Mouse (Mus musculus) midbrain, postnatal 0 days (tissue): ENCODE results near the gene Nrip2. TPM values are rescaled to one million over a fixed set of nuclear protein-coding genes. Genes with fewer than 3 reads are reported as not detected.
A peak's percentile ranks its signal among the peaks of the same experiment; 100 is the strongest.

ENCODE experiments used
- ATAC-seq: fragments of 200-750 bp; cut with Nextera tagmentation; 2 replicates; pipeline ENCODE4 v1.8.0; 2017; ENCODE audit warnings: moderate number of reproducible peaks, mild to moderate bottlenecking, moderate TSS enrichment, moderate library complexity; ENCODE audit not compliant: low FRiP score
- DNase-seq: peaks from one replicate; pipeline ENCODE4 v3.0.0-alpha.2; 2015; ENCODE audit warnings: low spot score
- H3K27ac ChIP-seq: fragments of 300-500 bp; sonication (generic); 2 replicates; pipeline ENCODE4 v1.5.1; 2014; ENCODE audit warnings: low read depth, mild to moderate bottlenecking, low read length, mixed read lengths
- H3K27me3 ChIP-seq: fragments of 300-500 bp; sonication (generic); 2 replicates; pipeline ENCODE4 v1.6.1; 2014; ENCODE audit warnings: low read length, control low read depth, mixed read lengths; ENCODE audit not compliant: insufficient read depth
- H3K36me3 ChIP-seq: fragments of 300-500 bp; sonication (generic); 2 replicates; pipeline ENCODE4 v1.6.1; 2014; ENCODE audit warnings: low read length, control low read depth, mixed read lengths; ENCODE audit not compliant: insufficient read depth
- H3K4me1 ChIP-seq: fragments of 300-500 bp; sonication (generic); 2 replicates; pipeline ENCODE4 v1.6.1; 2014; ENCODE audit warnings: mild to moderate bottlenecking, control low read depth, antibody characterized with exemption, low read length, mixed read lengths; ENCODE audit not compliant: insufficient read depth
- H3K4me2 ChIP-seq: fragments of 300-500 bp; sonication (generic); 2 replicates; pipeline ENCODE4 v1.6.1; 2014; ENCODE audit warnings: low read depth, mild to moderate bottlenecking, low read length, mixed read lengths; ENCODE audit not compliant: poor library complexity, severe bottlenecking
- H3K4me3 ChIP-seq: fragments of 300-500 bp; sonication (generic); 2 replicates; pipeline ENCODE4 v1.5.1; 2014; ENCODE audit warnings: low read depth, mild to moderate bottlenecking, low read length, moderate library complexity
- H3K9ac ChIP-seq: fragments of 300-500 bp; sonication (generic); replicated peaks from 2 replicates; pipeline ENCODE4 v1.6.1; 2014; ENCODE audit warnings: mild to moderate bottlenecking, low read length, moderate library complexity, mixed read lengths; ENCODE audit not compliant: poor library complexity, severe bottlenecking
- H3K9me3 ChIP-seq: fragments of 300-500 bp; sonication (generic); 2 replicates; pipeline ENCODE4 v1.6.1; 2016; ENCODE audit warnings: low read length, control low read depth
- CTCF ChIP-seq: IDR thresholded peaks from 2 replicates; pipeline ENCODE4 v1.5.1; 2016; ENCODE audit warnings: antibody characterized with exemption, mild to moderate bottlenecking
- WGBS: fragments of 180-500 bp; shearing (Covaris S2); extraction: QIAGEN DNeasy Blood & Tissue Kit; methylation state at CpG from one replicate; pipeline ENCODE4 v1.1.7; 2014; 5-methylcytosine and 5-hydroxymethylcytosine counted together
- polyA plus RNA-seq: library from polyadenylated mRNA; unstranded; fragments of >200 nt; fragmentation: Nextera tagmentation; extraction: Ambion mirVana; gene quantifications from 2 replicates; pipeline ENCODE4 v1.2.1, GENCODE M21; 2015
- total RNA-seq: library from RNA; depleted of rRNA; stranded (reverse); fragments of >200 nt; gene quantifications from 2 replicates; pipeline ENCODE4 v1.2.3, GENCODE M21; 2014

Nrip2 gene
- total and polyA plus RNA-seq, 2 experiments from 2014 or later, result 11.6 to 13.0 TPM

DNA sequence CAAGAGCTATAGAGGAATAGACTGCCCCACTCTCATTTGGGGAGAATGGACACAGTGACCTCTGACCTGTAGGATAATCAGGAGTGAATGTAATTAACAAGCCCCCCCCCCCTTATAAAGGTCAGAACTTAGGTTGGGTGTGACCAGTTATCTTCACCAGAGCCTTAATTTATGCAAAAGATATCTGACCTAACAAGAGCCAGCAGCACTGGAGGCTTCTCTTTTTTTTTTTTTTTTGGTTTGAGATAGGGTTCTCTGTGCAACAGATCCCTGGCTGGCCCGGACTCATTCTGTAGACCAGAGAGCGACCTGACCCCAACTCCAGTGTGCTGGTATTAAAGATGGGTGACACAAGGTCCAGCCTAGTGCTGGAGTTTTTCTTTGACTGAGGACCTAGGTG, 30.2 kb downstream of the Nrip2 start:
- WGBS, result 97% methylated on average over 2 of the region's 2 CpGs
- no peak overlapping the region for H3K9ac ChIP-seq
- no peak for DNase-seq
- H3K9me3 ChIP-seq, result no peaks in the 10 kb centered on the region
- no peak overlapping the region for H3K4me2 ChIP-seq
- H3K4me3 ChIP-seq, result no peak overlapping the region
- no peak for ATAC-seq
- no peaks in the 10 kb centered on the region for H3K4me1 ChIP-seq
- TF ChIP-seq CTCF, result no peak
- H3K27ac ChIP-seq, result no peak overlapping the region
- no peaks in the 10 kb centered on the region for H3K27me3 ChIP-seq
- peaks cover 43% of the 10 kb centered on the region for H3K36me3 ChIP-seq

DNA sequence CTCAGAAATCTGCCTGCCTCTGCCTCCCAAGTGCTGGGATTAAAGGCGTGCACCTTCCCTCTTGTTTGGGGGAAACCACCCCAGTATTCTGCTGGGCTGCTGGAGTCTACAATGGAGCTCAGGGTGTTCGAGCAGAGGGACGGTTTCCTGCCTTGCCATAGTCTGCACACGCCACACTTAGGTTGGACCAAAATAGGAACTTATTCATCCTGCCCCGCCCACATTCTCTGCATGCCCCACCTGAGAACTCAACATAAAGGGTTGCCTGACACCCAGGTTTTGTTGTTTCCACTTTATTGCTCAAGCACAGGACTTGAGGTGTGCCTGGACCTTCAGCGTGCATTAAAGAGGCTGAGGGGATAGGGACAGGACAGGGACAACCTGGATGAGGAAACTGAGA, 30.7 kb downstream of the Nrip2 start:
- 94% methylated on average over 6 of the region's 6 CpGs for WGBS
- Histone ChIP-seq H3K36me3 (peaks cover 48% of the 10 kb centered on the region), H3K9ac (no peak overlapping the region), H3K4me1 (no peaks in the 10 kb centered on the region), H3K27ac (no peak overlapping the region), H3K27me3 (no peaks in the 10 kb centered on the region), H3K4me2 (no peak overlapping the region), H3K9me3 (no peaks in the 10 kb centered on the region), H3K4me3 (no peak overlapping the region)
- DNase-seq (no peak), ATAC-seq (no peak)
- no peak for TF ChIP-seq CTCF

- Histone ChIP-seq H3K9ac (no peak overlapping the region), H3K4me1 (peaks cover 2% of the 10 kb centered on the region; the same call in 1 of the 2 replicates), H3K9me3 (no peaks in the 10 kb centered on the region), H3K27ac (no peak overlapping the region), H3K36me3 (peaks cover 59% of the 10 kb centered on the region), H3K4me3 (no peak overlapping the region), H3K4me2 (no peak overlapping the region), H3K27me3 (no peaks in the 10 kb centered on the region)
- DNase-seq (no peak), ATAC-seq (no peak)
- 77% methylated on average over 13 of the region's 13 CpGs for WGBS
- TF ChIP-seq CTCF, result no peak
Observed at GRCm38 (mm10) chr6:128432356-128432915, 33.3 kb downstream of the Nrip2 start.

- WGBS, result 92% methylated on average over 13 of the region's 13 CpGs
- no peak overlapping the region for H3K9ac ChIP-seq
- ATAC-seq (no peak), DNase-seq (no peak)
- H3K36me3 ChIP-seq, result peaks cover 55% of the 10 kb centered on the region
- H3K4me3 ChIP-seq, result no peak overlapping the region
- no peak overlapping the region for H3K27ac ChIP-seq
- no peak for TF ChIP-seq CTCF
- H3K9me3 ChIP-seq, result no peaks in the 10 kb centered on the region
- H3K27me3 ChIP-seq, result no peaks in the 10 kb centered on the region
- no peak overlapping the region for H3K4me2 ChIP-seq
- H3K4me1 ChIP-seq, result peaks cover 2% of the 10 kb centered on the region; the same call in 1 of the 2 replicates
Observed at GRCm38 (mm10) chr6:128433566-128433965, 34.5 kb downstream of the Nrip2 start.

- ATAC-seq (no peak), DNase-seq (no peak)
- Histone ChIP-seq H3K9me3 (no peaks in the 10 kb centered on the region), H3K4me3 (no peak overlapping the region), H3K4me2 (no peak overlapping the region), H3K27me3 (no peaks in the 10 kb centered on the region), H3K9ac (no peak overlapping the region), H3K27ac (no peak overlapping the region), H3K36me3 (peaks cover 51% of the 10 kb centered on the region), H3K4me1 (peaks cover 5% of the 10 kb centered on the region; the same call in 1 of the 2 replicates)
- 87% methylated on average over 5 of the region's 5 CpGs for WGBS
- TF ChIP-seq CTCF, result no peak
Observed at GRCm38 (mm10) chr6:128435474-128435873, 36.4 kb downstream of the Nrip2 start.

- peaks cover 5% of the 10 kb centered on the region; the same call in 1 of the 2 replicates for H3K4me1 ChIP-seq
- no peak for DNase-seq
- peaks cover 43% of the 10 kb centered on the region for H3K36me3 ChIP-seq
- H3K9me3 ChIP-seq, result no peaks in the 10 kb centered on the region
- ATAC-seq, result no peak
- H3K27me3 ChIP-seq, result no peaks in the 10 kb centered on the region
- WGBS, result 91% methylated on average over 8 of the region's 8 CpGs
- peak overlapping the region; percentile 66 for H3K4me2 ChIP-seq
- no peak for TF ChIP-seq CTCF
- H3K9ac ChIP-seq, result peak overlapping the region; percentile 24
- peak overlapping the region; percentile 98 for H3K4me3 ChIP-seq
- H3K27ac ChIP-seq, result no peak overlapping the region
Observed at GRCm38 (mm10) chr6:128436356-128437005, 37.4 kb downstream of the Nrip2 start.
